Mouse (Mus musculus) stomach, postnatal 0 days (tissue): Measurements from ENCODE around the gene Aox3. TPM values are rescaled to one million over a fixed set of nuclear protein-coding genes. Genes with fewer than 3 reads are reported as not detected.

ENCODE experiments used
- ATAC-seq: fragments of 200-750 bp; cut with Nextera tagmentation; 2 replicates; pipeline ENCODE4 v1.8.0; 2017; ENCODE audit not compliant: low FRiP score, low TSS enrichment
- DNase-seq: peaks from one replicate; pipeline ENCODE4 v3.0.0-alpha.2; 2016; ENCODE audit warnings: low spot score
- H3K27ac ChIP-seq: fragments of 300-500 bp; sonication (generic); replicated peaks from 2 replicates; pipeline ENCODE4 v1.5.1; 2014; ENCODE audit warnings: mild to moderate bottlenecking, control low read depth
- H3K27me3 ChIP-seq: fragments of 300-500 bp; sonication (generic); 2 replicates; pipeline ENCODE4 v1.6.1; 2014; ENCODE audit warnings: low read length; ENCODE audit not compliant: control insufficient read depth, insufficient read depth
- H3K36me3 ChIP-seq: fragments of 300-500 bp; sonication (generic); 2 replicates; pipeline ENCODE4 v1.6.1; 2014; ENCODE audit warnings: low read length, mixed read lengths; ENCODE audit not compliant: control insufficient read depth, insufficient read depth
- H3K4me1 ChIP-seq: fragments of 300-500 bp; sonication (generic); replicated peaks from 2 replicates; pipeline ENCODE4 v1.6.1; 2014; ENCODE audit warnings: antibody characterized with exemption; ENCODE audit not compliant: control insufficient read depth, insufficient read depth
- H3K4me2 ChIP-seq: fragments of 300-500 bp; sonication (generic); replicated peaks from 2 replicates; pipeline ENCODE4 v1.6.1; 2014; ENCODE audit warnings: low read depth, mild to moderate bottlenecking, control low read depth, moderate library complexity
- H3K4me3 ChIP-seq: fragments of 300-500 bp; sonication (generic); 2 replicates; pipeline ENCODE4 v1.5.1; 2014; ENCODE audit warnings: low read depth, low read length, control low read depth
- H3K9ac ChIP-seq: fragments of 300-500 bp; sonication (generic); 2 replicates; pipeline ENCODE4 v1.6.1; 2014; ENCODE audit warnings: mild to moderate bottlenecking, low read length, control low read depth, mixed read lengths
- H3K9me3 ChIP-seq: fragments of 300-500 bp; sonication (generic); 2 replicates; pipeline ENCODE4 v1.6.1; 2016; ENCODE audit warnings: low read length; ENCODE audit not compliant: control insufficient read depth
- CTCF ChIP-seq: IDR thresholded peaks from 2 replicates; pipeline ENCODE4 v1.5.1; 2016; ENCODE audit warnings: antibody characterized with exemption, low read depth, mild to moderate bottlenecking, moderate library complexity
- EP300 ChIP-seq: optimal IDR thresholded peaks from 2 replicates; pipeline ENCODE3; 2016; ENCODE audit warnings: antibody characterized with exemption
- WGBS: fragments of 180-500 bp; shearing (Covaris S2); extraction: QIAGEN DNeasy Blood & Tissue Kit; methylation state at CpG from one replicate; pipeline ENCODE4 v1.1.7; 2014; 5-methylcytosine and 5-hydroxymethylcytosine counted together
- polyA plus RNA-seq: library from polyadenylated mRNA; unstranded; fragments of >200 nt; fragmentation: Nextera tagmentation; extraction: Ambion mirVana; gene quantifications from 2 replicates; pipeline ENCODE4 v1.2.1, GENCODE M21; 2015

The Aox3 gene
- polyA plus RNA-seq, 1 experiment from 2014 or later = 0.62 TPM

GRCm38 (mm10) chr1:58071509-58071908 is 41.4 kb upstream of the Aox3 start:
- 40% methylated on average over 1 of the region's 1 CpGs for WGBS
- Histone ChIP-seq H3K27me3 (no peaks in the 10 kb centered on the region), H3K9ac (no peak overlapping the region), H3K4me1 (no peaks in the 10 kb centered on the region), H3K27ac (no peak overlapping the region), H3K36me3 (no peaks in the 10 kb centered on the region), H3K4me2 (no peak overlapping the region), H3K9me3 (no peaks in the 10 kb centered on the region), H3K4me3 (no peak overlapping the region)
- TF ChIP-seq CTCF (no peak), EP300 (no peak)
- DNase-seq (no peak), ATAC-seq (no peak)

GRCm38 (mm10) chr1:58072416-58072815 is 40.5 kb upstream of the Aox3 start:
- no peak for TF ChIP-seq EP300
- no peak for TF ChIP-seq CTCF
- H3K9ac ChIP-seq = no peak overlapping the region
- DNase-seq (no peak), ATAC-seq (no peak)
- no peaks in the 10 kb centered on the region for H3K4me1 ChIP-seq
- no peaks in the 10 kb centered on the region for H3K9me3 ChIP-seq
- WGBS = 60% methylated on average over 2 of the region's 2 CpGs
- H3K27ac ChIP-seq = no peak overlapping the region
- H3K4me3 ChIP-seq = no peak overlapping the region
- H3K36me3 ChIP-seq = no peaks in the 10 kb centered on the region
- no peaks in the 10 kb centered on the region for H3K27me3 ChIP-seq
- no peak overlapping the region for H3K4me2 ChIP-seq

GRCm38 (mm10) chr1:58072991-58073730 is 39.8 kb upstream of the Aox3 start:
- Histone ChIP-seq H3K36me3 (no peaks in the 10 kb centered on the region), H3K9me3 (no peaks in the 10 kb centered on the region), H3K4me2 (no peak overlapping the region), H3K4me1 (no peaks in the 10 kb centered on the region), H3K27me3 (no peaks in the 10 kb centered on the region), H3K4me3 (no peak overlapping the region), H3K9ac (no peak overlapping the region), H3K27ac (no peak overlapping the region)
- no peak for ATAC-seq
- TF ChIP-seq EP300 (no peak), CTCF (no peak)
- DNase-seq = no peak
- WGBS = 66% methylated on average over 12 of the region's 12 CpGs

GRCm38 (mm10) chr1:58074266-58074665 is 38.7 kb upstream of the Aox3 start:
- ATAC-seq = no peak

GRCm38 (mm10) chr1:58077882-58078281 is 35.0 kb upstream of the Aox3 start:
- H3K9ac ChIP-seq = no peak overlapping the region
- TF ChIP-seq CTCF (no peak), EP300 (no peak)
- H3K9me3 ChIP-seq = no peaks in the 10 kb centered on the region
- H3K27me3 ChIP-seq = no peaks in the 10 kb centered on the region
- no peak overlapping the region for H3K4me3 ChIP-seq
- ATAC-seq (no peak), DNase-seq (no peak)
- H3K27ac ChIP-seq = no peak overlapping the region
- no peak overlapping the region for H3K4me2 ChIP-seq
- H3K4me1 ChIP-seq = no peaks in the 10 kb centered on the region
- no peaks in the 10 kb centered on the region for H3K36me3 ChIP-seq

More at GRCm38 (mm10) chr1:58074266-58074665, 38.7 kb upstream of the Aox3 start:
- WGBS = 82% methylated on average over 2 of the region's 2 CpGs
- no peaks in the 10 kb centered on the region for H3K4me1 ChIP-seq
- H3K9me3 ChIP-seq = no peaks in the 10 kb centered on the region
- H3K27me3 ChIP-seq = no peaks in the 10 kb centered on the region
- no peak overlapping the region for H3K27ac ChIP-seq
- TF ChIP-seq CTCF = no peak
- no peak for TF ChIP-seq EP300
- H3K4me3 ChIP-seq = no peak overlapping the region
- no peaks in the 10 kb centered on the region for H3K36me3 ChIP-seq
- DNase-seq = no peak
- no peak overlapping the region for H3K4me2 ChIP-seq
- no peak overlapping the region for H3K9ac ChIP-seq

- H3K4me1 ChIP-seq = no peaks in the 10 kb centered on the region
- no peak for TF ChIP-seq EP300
- TF ChIP-seq CTCF = no peak
- no peak overlapping the region for H3K4me3 ChIP-seq
- ATAC-seq (no peak), DNase-seq (no peak)
- H3K9me3 ChIP-seq = no peaks in the 10 kb centered on the region
- H3K27me3 ChIP-seq = no peaks in the 10 kb centered on the region
- WGBS = 81% methylated on average over 7 of the region's 7 CpGs
- H3K27ac ChIP-seq = no peak overlapping the region
- no peaks in the 10 kb centered on the region for H3K36me3 ChIP-seq
- H3K4me2 ChIP-seq = no peak overlapping the region
- H3K9ac ChIP-seq = no peak overlapping the region
Observed at GRCm38 (mm10) chr1:58078390-58078789, 34.5 kb upstream of the Aox3 start.
